Mouse (Mus musculus) embryonic facial prominence, embryonic 11.5 days (tissue): ENCODE results near the gene Gm11985. TPM values are rescaled to one million over a fixed set of nuclear protein-coding genes. Genes with fewer than 3 reads are reported as not detected.

ENCODE experiments used
- ATAC-seq: fragments of 200-750 bp; cut with Nextera tagmentation; replicated peaks from 2 replicates; pipeline ENCODE4 v1.8.0; 2017; ENCODE audit warnings: low read depth; ENCODE audit not compliant: insufficient number of reproducible peaks, low FRiP score, low TSS enrichment
- DNase-seq: peaks from one replicate; pipeline ENCODE4 v3.0.0-alpha.2; 2015; ENCODE audit warnings: low spot score
- H3K27ac ChIP-seq: fragments of 300-500 bp; sonication (generic); replicated peaks from 2 replicates; pipeline ENCODE4 v1.5.1; 2014; ENCODE audit warnings: mild to moderate bottlenecking, low read depth, low read length, control low read depth
- H3K27me3 ChIP-seq: fragments of 300-500 bp; sonication (generic); 2 replicates; pipeline ENCODE4 v1.6.1; 2014; ENCODE audit warnings: mild to moderate bottlenecking, low read length, moderate library complexity, mixed read lengths; ENCODE audit not compliant: control insufficient read depth, insufficient read depth
- H3K36me3 ChIP-seq: fragments of 300-500 bp; sonication (generic); replicated peaks from 2 replicates; pipeline ENCODE4 v1.6.1; 2014; ENCODE audit warnings: low read depth, mild to moderate bottlenecking, low read length, moderate library complexity, mixed read lengths; ENCODE audit not compliant: control insufficient read depth, insufficient read depth
- H3K4me1 ChIP-seq: fragments of 300-500 bp; sonication (generic); 2 replicates; pipeline ENCODE4 v1.6.1; 2014; ENCODE audit warnings: low read length, mixed read lengths; ENCODE audit not compliant: control insufficient read depth, insufficient read depth
- H3K4me2 ChIP-seq: fragments of 300-500 bp; sonication (generic); 2 replicates; pipeline ENCODE4 v1.6.1; 2014; ENCODE audit warnings: low read depth, mild to moderate bottlenecking, control low read depth, low read length, moderate library complexity
- H3K4me3 ChIP-seq: fragments of 300-500 bp; sonication (generic); 2 replicates; pipeline ENCODE4 v1.5.1; 2014; ENCODE audit warnings: low read depth, low read length, control low read depth
- H3K9ac ChIP-seq: fragments of 300-500 bp; sonication (generic); replicated peaks from 2 replicates; pipeline ENCODE4 v1.6.1; 2014; ENCODE audit warnings: mild to moderate bottlenecking, control low read depth, low read length
- H3K9me3 ChIP-seq: fragments of 300-500 bp; sonication (generic); replicated peaks from 2 replicates; pipeline ENCODE4 v1.6.1; 2016; ENCODE audit warnings: mild to moderate bottlenecking, low read length, inconsistent platforms, mixed read lengths; ENCODE audit not compliant: control insufficient read depth
- WGBS: fragments of 180-500 bp; shearing (Covaris S2); extraction: QIAGEN DNeasy Blood & Tissue Kit; methylation state at CpG from one replicate; pipeline ENCODE4 v1.1.7; 2014; 5-methylcytosine and 5-hydroxymethylcytosine counted together
- polyA plus RNA-seq: library from polyadenylated mRNA; unstranded; fragments of >200 nt; fragmentation: Nextera tagmentation; extraction: Ambion mirVana; gene quantifications from 2 replicates; pipeline ENCODE4 v1.2.1, GENCODE M21; 2014

The Gm11985 gene
- polyA plus RNA-seq, 1 experiment from 2014 or later = not detected

- no peaks in the 10 kb centered on the region for H3K36me3 ChIP-seq
- WGBS = 86% methylated on average over 7 of the region's 7 CpGs
Measured at GRCm38 (mm10) chr11:7147945-7148344, 40.4 kb downstream of the Gm11985 start.

DNA sequence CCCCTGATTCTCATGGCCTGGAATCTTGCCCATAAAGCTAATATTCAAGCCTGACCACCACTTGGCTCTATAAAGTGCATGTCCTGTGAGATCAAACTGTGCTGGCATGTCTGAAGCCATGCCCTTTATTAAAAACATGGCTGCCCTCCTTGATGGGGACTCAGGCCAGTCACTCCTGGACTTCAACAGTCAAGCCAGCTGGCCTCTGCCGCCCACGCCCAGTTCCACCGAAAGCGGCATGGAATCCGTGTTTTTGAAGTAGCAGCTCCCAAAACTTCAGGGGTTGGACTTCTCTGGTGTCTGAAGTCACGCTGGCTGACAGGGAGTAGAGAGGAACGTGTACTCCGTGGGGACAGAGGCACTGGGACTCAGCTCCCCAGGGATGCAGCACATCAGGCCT is 40.8 kb downstream of the Gm11985 start:
- H3K4me2 ChIP-seq = no peak overlapping the region
- WGBS = 92% methylated on average over 8 of the region's 8 CpGs
- H3K4me1 ChIP-seq = no peaks in the 10 kb centered on the region; the same call in 1 of the 2 replicates
- no peaks in the 10 kb centered on the region for H3K9me3 ChIP-seq
- H3K9ac ChIP-seq = no peak overlapping the region
- H3K27me3 ChIP-seq = no peaks in the 10 kb centered on the region
- no peak overlapping the region for H3K27ac ChIP-seq
- DNase-seq (no peak), ATAC-seq (no peak)
- H3K4me3 ChIP-seq = no peak overlapping the region
- H3K36me3 ChIP-seq = no peaks in the 10 kb centered on the region

More at GRCm38 (mm10) chr11:7147945-7148344, 40.4 kb downstream of the Gm11985 start:
- DNase-seq (no peak), ATAC-seq (no peak)
- H3K9ac ChIP-seq = no peak overlapping the region
- H3K4me3 ChIP-seq = no peak overlapping the region
- no peaks in the 10 kb centered on the region for H3K4me1 ChIP-seq
- no peak overlapping the region for H3K27ac ChIP-seq
- no peaks in the 10 kb centered on the region for H3K9me3 ChIP-seq
- no peak overlapping the region for H3K4me2 ChIP-seq
- no peaks in the 10 kb centered on the region for H3K27me3 ChIP-seq

DNA sequence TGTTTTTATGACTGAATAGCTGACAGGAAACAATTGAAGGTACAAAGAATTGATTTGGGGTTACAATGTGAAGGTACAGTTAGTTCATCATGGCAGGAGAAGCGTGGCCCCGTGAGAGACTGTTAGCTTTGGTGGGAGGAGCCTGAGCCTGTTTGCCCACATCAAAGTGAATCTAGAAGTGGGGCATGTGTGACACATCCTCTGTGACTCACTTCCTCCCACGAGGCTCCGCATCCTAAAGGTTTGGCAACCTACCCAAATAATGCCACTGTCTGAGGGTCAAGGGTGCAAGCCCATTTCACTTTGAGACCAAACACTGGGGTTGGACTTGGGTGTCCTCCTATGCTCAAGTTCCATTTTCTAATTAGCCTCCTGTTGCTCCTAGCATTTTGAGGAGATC is 43.1 kb downstream of the Gm11985 start:
- no peak for DNase-seq
- no peaks in the 10 kb centered on the region for H3K9me3 ChIP-seq
- no peak overlapping the region for H3K27ac ChIP-seq
- no peak overlapping the region for H3K9ac ChIP-seq
- no peaks in the 10 kb centered on the region; the same call in 1 of the 2 replicates for H3K4me1 ChIP-seq
- no peak for ATAC-seq
- H3K27me3 ChIP-seq = no peaks in the 10 kb centered on the region
- no peak overlapping the region for H3K4me3 ChIP-seq
- 80% methylated on average over 4 of the region's 4 CpGs for WGBS
- H3K4me2 ChIP-seq = no peak overlapping the region
- no peaks in the 10 kb centered on the region for H3K36me3 ChIP-seq

DNA sequence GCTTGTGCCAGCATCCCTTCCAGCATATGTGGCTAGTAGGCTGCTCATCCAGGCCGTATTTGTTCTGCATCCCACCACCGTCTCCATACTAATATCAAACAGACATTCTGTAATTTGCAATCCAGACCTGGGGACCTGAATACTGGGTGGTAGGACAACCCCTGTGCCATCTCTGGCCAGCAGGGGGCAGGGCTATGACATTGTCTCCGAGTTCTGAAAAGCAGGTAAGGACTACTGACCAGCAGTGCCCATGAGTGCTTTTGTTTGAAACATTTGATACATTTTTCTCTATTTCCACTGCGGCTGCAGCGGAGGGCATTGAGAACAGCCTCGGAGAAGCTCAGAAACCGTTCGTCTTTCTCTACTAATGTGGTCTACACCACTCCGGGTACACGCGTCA is 44.0 kb downstream of the Gm11985 start:
- 85% methylated on average over 11 of the region's 11 CpGs for WGBS
- no peak overlapping the region for H3K4me2 ChIP-seq
- DNase-seq = peak; percentile 20
- H3K4me1 ChIP-seq = no peaks in the 10 kb centered on the region; the same call in 1 of the 2 replicates
- no peak overlapping the region for H3K4me3 ChIP-seq
- no peak for ATAC-seq
- H3K36me3 ChIP-seq = no peaks in the 10 kb centered on the region
- H3K27ac ChIP-seq = no peak overlapping the region
- H3K9me3 ChIP-seq = no peaks in the 10 kb centered on the region
- no peak overlapping the region for H3K9ac ChIP-seq
- no peaks in the 10 kb centered on the region for H3K27me3 ChIP-seq

GRCm38 (mm10) chr11:7142725-7143124 is 45.6 kb downstream of the Gm11985 start:
- no peak overlapping the region for H3K27ac ChIP-seq
- H3K9ac ChIP-seq = no peak overlapping the region
- no peak overlapping the region for H3K4me2 ChIP-seq
- no peak overlapping the region for H3K4me3 ChIP-seq
- H3K36me3 ChIP-seq = no peaks in the 10 kb centered on the region
- DNase-seq (peak; percentile 77), ATAC-seq (0 out of 2 replicates have a peak, but pooled peaks have one; percentile 56)
- H3K27me3 ChIP-seq = no peaks in the 10 kb centered on the region
- WGBS = 63% methylated on average over 3 of the region's 3 CpGs
- H3K9me3 ChIP-seq = no peaks in the 10 kb centered on the region
- no peaks in the 10 kb centered on the region; the same call in 1 of the 2 replicates for H3K4me1 ChIP-seq

DNA sequence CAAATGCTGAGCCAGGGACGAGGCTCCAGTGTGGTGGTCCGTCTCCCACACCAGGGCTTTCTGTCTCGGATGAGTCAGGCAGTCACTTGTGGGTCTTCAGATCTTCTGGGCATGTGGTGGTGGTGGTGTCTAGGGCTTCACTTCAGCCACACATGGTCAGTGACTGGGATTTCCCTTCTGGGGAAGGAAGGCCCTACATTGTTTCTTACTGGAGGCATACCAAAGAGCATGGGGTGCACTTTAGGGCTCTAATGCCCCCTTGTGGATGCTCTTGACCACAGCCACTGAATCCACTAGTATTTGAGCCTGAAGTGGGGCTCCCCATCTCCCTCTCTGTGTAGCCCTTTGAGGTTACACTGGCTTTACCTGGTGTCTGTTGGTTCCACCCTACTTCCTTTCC is 47.9 kb downstream of the Gm11985 start:
- 93% methylated on average over 3 of the region's 3 CpGs for WGBS
- peak; percentile 58 for DNase-seq
- Histone ChIP-seq H3K4me1 (no peaks in the 10 kb centered on the region; the same call in 1 of the 2 replicates), H3K27ac (no peak overlapping the region), H3K9ac (no peak overlapping the region), H3K4me3 (no peak overlapping the region), H3K9me3 (no peaks in the 10 kb centered on the region), H3K4me2 (no peak overlapping the region), H3K27me3 (no peaks in the 10 kb centered on the region), H3K36me3 (no peaks in the 10 kb centered on the region)
- ATAC-seq = no peak

- Histone ChIP-seq H3K27ac (no peak overlapping the region), H3K4me3 (no peak overlapping the region), H3K9ac (no peak overlapping the region), H3K9me3 (no peaks in the 10 kb centered on the region), H3K4me1 (no peaks in the 10 kb centered on the region; the same call in 1 of the 2 replicates), H3K4me2 (no peak overlapping the region), H3K27me3 (no peaks in the 10 kb centered on the region), H3K36me3 (no peaks in the 10 kb centered on the region)
- no peak for ATAC-seq
- 89% methylated on average over 8 of the region's 8 CpGs for WGBS
- DNase-seq = no peak
Measured at GRCm38 (mm10) chr11:7138370-7138769, 50.0 kb downstream of the Gm11985 start.

DNA sequence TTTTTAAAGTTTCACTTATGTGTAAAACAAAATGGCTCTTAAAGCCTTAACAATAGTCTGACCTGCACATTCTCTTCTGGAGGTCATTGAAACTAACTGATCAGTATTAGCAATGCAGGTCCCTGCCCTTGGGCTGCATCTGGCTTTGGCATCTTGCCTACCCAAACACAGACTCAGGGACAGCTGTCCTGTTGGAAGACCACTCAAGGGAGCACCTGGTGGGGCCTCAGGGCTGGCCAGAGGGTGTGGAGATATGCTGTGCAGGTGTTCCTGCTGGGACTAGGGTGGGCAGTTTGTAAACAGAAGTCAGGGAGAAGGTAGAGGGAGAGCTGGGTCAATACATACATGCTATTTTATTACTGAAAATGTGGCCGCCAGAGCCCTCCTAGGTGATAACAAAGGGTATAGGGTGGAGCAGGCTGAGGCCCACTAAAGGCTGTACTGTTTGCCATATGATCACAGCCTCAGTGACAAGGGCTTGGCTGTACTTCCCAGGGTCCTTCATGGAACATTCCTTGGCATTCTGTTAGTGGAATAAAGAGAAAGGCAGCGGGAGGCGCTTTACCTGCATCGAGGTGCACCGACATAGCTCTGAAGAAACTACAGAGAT is 52.0 kb downstream of the Gm11985 start:
- H3K9ac ChIP-seq = no peak overlapping the region; the same call in 1 of the 2 replicates
- H3K9me3 ChIP-seq = no peaks in the 10 kb centered on the region
- no peaks in the 10 kb centered on the region for H3K27me3 ChIP-seq
- H3K4me3 ChIP-seq = no peak overlapping the region
- ATAC-seq (no peak), DNase-seq (no peak)
- WGBS = 92% methylated on average over 5 of the region's 5 CpGs
- H3K4me1 ChIP-seq = no peaks in the 10 kb centered on the region
- H3K4me2 ChIP-seq = no peak overlapping the region
- no peaks in the 10 kb centered on the region for H3K36me3 ChIP-seq
- no peak overlapping the region for H3K27ac ChIP-seq
